Mouse (Mus musculus): ENCODE measurements at regions not wholly inside any gene's neighbourhood (a gene's known extent, or its start where the extent isn't known, plus 50 kb on each side); places are given as distances from the start of the nearest gene placed in this dataset.

- no peak for DNase-seq (ENCODE audit: extremely low read depth)
- Histone ChIP-seq H3K27me3 (replicated peaks) (no peaks in the 10 kb centered on the region), H3K79me2 (replicated peaks; ENCODE audit: control insufficient read depth, extremely low read depth, insufficient read depth, poor library complexity, severe bottlenecking) (no peaks in the 10 kb centered on the region), H3K4me3 (replicated peaks in 1 of 3; ENCODE audit: low read depth in 2 of 3, low read length in 2 of 3, poor library complexity in 1 of 3) (no peak overlapping the region), H3K9ac (ENCODE audit: insufficient read depth, low read depth) (no peak overlapping the region), H3K27ac (ENCODE audit: insufficient read depth, low read depth) (no peak overlapping the region), H3K9me3 (replicated peaks; ENCODE audit: low read length) (peaks cover 23% of the 10 kb centered on the region), H3K4me2 (ENCODE audit: insufficient read depth, low read depth, poor library complexity, severe bottlenecking) (no peak overlapping the region), H3K4me1 (ENCODE audit: control insufficient read depth in 1 of 2, insufficient read depth in 2 of 2) (no peaks in the 10 kb centered on the region), H3K36me3 (replicated peaks in 1 of 2; ENCODE audit: control insufficient read depth in 1 of 2, insufficient read depth in 1 of 2, low read length in 1 of 2) (no peaks in the 10 kb centered on the region)
- TF ChIP-seq E2F4 (IDR thresholded peaks at IDR 0.05; ENCODE audit: insufficient replicate concordance, low read depth, low read length) (no peak), USF1 (IDR thresholded peaks at IDR 0.05; ENCODE audit: low read depth, low read length) (no peak), ETS1 (conservative IDR thresholded peaks at IDR 0.05; ENCODE audit: low read depth, low read length) (no peak), ZC3H11A (IDR thresholded peaks at IDR 0.05; ENCODE audit: low read depth, low read length) (no peak), IRF4 (IDR thresholded peaks at IDR 0.05; ENCODE audit: low read depth, low read length) (no peak)
- dilution Hi-C loops (cut with MboI; ENCODE audit: extremely low pct_ligation_motif_present, extremely low pct_unique_long_range_greater_than_20kb, low sequenced_read_pairs) (no loop called here), in situ Hi-C loops (cut with MboI; ENCODE audit: low pct_ligation_motif_present, low pct_unique_long_range_greater_than_20kb, low sequenced_read_pairs) (no loop called here)
Observed at GRCm38 (mm10) chr3:18378014-18379005, 430.1 kb downstream of the Cypt12 start.

DNA sequence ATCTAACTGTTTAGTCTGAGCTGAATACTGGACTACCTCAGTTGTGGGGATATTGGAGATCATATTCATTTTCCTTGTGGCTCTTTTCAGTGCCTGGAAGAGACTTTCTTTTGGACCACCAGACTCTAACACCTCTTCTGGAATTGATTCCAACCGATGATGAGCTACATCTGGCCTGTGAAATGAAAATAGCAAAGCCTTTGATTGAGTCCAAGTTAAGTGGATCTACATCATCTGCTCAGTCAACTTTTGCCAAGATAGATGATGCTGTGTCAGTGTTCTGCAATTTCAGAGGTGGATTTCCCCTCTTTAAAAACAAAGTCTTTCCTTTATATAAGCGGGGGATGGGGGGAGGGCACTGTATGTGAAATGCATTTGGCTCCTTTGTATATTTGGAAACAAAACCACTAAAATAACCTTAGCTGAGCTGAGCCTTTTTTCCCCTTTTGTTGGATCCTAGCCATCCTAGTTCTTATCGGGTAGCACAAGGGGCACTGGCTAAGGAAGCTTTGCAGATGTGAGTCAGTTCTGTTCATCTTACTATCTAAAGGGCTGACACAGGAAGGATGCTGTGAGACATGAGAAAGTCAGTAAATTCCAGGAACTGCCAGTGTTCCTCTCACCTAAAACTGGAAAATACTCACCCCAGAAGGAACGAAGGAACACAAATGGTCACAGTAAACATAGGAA is 473.8 kb downstream of the Cypt12 start:
- no peak overlapping the region for H3K4me3 ChIP-seq (replicated peaks in 1 of 3; ENCODE audit: low read depth in 2 of 3, low read length in 2 of 3, poor library complexity in 1 of 3)
- TF ChIP-seq ELF1 (IDR thresholded peaks at IDR 0.05; ENCODE audit: low read depth, low read length) (no peak), UBTF (IDR thresholded peaks at IDR 0.05; ENCODE audit: low read depth, low read length) (no peak), ETS1 (conservative IDR thresholded peaks at IDR 0.05; ENCODE audit: low read depth, low read length) (no peak), POLR2AphosphoS2 (IDR thresholded peaks at IDR 0.05; ENCODE audit: low read depth, low read length) (no peak), GABPA (IDR thresholded peaks at IDR 0.05; ENCODE audit: insufficient replicate concordance, low read depth, low read length) (no peak), HCFC1 (IDR thresholded peaks at IDR 0.05; ENCODE audit: low read depth, low read length) (no peak), MAX (IDR thresholded peaks at IDR 0.05; ENCODE audit: low read length) (no peak), ZNF384 (IDR thresholded peaks at IDR 0.05; ENCODE audit: low read depth, low read length) (no peak), RAD21 (IDR thresholded peaks at IDR 0.05; ENCODE audit: low read depth, low read length) (no peak), TBP (conservative IDR thresholded peaks at IDR 0.05; ENCODE audit: low read depth, low read length) (no peak), NRF1 (IDR thresholded peaks at IDR 0.05; ENCODE audit: low read depth, low read length) (no peak), IRF4 (IDR thresholded peaks at IDR 0.05; ENCODE audit: low read depth, low read length) (no peak), JUN (IDR thresholded peaks at IDR 0.05; ENCODE audit: insufficient read depth, low read depth, low read length) (no peak), BHLHE40 (IDR thresholded peaks at IDR 0.05; ENCODE audit: low read depth, low read length) (no peak)
- no peaks in the 10 kb centered on the region for H3K79me2 ChIP-seq (replicated peaks; ENCODE audit: control insufficient read depth, extremely low read depth, insufficient read depth, poor library complexity, severe bottlenecking)
- in situ Hi-C loops (cut with MboI; ENCODE audit: low pct_ligation_motif_present, low pct_unique_long_range_greater_than_20kb, low sequenced_read_pairs) (no loop called here), dilution Hi-C loops (cut with MboI; ENCODE audit: extremely low pct_ligation_motif_present, extremely low pct_unique_long_range_greater_than_20kb, low sequenced_read_pairs) (no loop called here)
- DNase-seq (ENCODE audit: extremely low read depth): no peak
- H3K36me3 ChIP-seq (replicated peaks in 1 of 2; ENCODE audit: control insufficient read depth in 1 of 2, insufficient read depth in 1 of 2, low read length in 1 of 2): no peaks in the 10 kb centered on the region
- H3K9me3 ChIP-seq (replicated peaks; ENCODE audit: low read length): peaks cover 11% of the 10 kb centered on the region
- no peaks in the 10 kb centered on the region for H3K4me1 ChIP-seq (ENCODE audit: control insufficient read depth in 1 of 2, insufficient read depth in 2 of 2)
- no peak overlapping the region for H3K9ac ChIP-seq (ENCODE audit: insufficient read depth, low read depth)
- H3K27me3 ChIP-seq (replicated peaks): no peaks in the 10 kb centered on the region
- H3K4me2 ChIP-seq (ENCODE audit: insufficient read depth, low read depth, poor library complexity, severe bottlenecking): no peak overlapping the region
- H3K27ac ChIP-seq (ENCODE audit: insufficient read depth, low read depth): no peak overlapping the region

Measured in CH12.LX (cell line).